Mouse (Mus musculus) urinary bladder, postnatal 25 days (tissue): ENCODE results near the gene Dnajb14.
"Not testable (repeated sequence)": the region's sequence is repeated elsewhere in the genome, so short reads cannot be mapped to it uniquely, and the experiment has no call there.

Experiments
- DNase-seq: peaks from one replicate; pipeline ENCODE4 v3.0.0; 2022; ENCODE audit warnings: low spot score

The Dnajb14 gene

DNA sequence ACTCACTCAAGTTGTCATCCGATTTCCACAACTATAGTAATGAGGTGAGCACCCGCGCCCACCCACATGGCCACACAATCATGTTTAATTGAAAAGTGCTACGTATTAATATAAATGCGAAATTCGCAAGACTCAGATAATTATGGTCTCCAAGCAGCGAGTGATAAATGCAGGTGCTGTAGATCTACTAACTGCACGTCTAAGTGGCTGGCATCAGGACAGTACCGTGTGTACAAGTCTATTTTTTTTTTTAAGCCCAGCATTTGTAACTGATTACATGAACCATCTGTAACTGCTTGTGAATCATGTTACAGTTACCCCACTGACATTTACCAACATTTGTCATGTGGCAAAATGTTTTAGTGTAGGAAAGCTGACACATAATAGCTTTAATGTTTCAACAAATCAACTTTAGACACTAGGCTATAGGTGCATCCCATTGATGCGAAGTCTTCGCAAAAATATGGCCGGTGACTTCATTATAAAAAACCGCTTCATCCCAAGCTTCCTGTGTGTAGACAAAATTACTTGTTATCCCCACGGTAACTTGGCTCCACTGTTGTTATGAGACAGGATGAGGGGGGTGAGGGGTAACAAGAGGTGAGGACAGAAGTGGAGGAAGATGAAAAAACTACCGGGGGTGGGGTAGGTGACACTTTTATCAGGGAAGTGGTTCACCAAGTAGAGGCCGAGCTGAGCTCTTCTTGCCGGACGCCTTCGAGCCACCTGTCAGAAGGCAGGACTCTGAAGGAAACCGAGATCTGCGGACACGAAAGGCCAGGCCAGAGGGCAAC is 3.9 kb upstream of the Dnajb14 start:
- DNase-seq, result no peak

DNA sequence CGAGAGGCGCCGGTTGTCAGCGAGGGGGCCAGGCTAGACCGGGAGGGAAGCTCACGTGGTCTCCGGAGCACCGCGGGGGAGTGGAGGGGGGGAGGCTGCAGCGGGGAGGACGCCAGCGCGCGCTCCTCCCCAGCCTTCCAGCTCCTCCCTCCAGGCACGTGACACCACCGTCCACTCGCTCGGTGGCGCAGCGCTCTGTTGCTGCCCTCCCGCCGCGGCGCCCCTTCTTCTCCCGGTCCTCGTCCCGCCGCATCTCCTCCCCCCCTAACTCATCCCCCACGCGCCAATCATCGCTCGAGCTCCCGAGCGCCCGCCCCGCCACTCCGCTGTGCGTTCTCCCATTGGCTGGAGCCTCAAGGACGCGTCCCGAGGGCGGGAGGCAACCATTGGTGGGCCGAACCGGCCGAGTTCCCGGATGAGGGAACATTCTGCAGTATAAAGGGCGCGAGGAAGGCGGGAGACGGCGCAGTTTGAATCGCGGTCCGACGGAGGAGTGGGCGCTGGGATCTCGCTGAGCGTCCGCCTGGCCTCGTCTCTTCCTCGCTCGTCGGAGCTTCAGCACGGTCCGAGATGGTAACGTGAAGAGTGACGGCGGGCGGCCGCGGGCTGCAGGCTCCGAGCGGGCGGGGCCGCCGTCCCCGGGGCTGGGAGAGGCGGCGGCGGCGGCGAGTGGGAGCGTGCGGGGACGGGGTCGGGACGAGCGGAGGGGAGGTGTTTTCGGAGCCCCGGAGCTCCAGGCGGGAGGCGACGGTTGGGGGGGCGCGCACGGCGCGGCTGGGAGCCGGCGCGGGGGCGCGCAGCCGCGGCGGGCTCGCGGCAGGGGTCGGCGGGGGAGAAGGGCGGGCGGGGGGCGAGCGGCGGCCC is 3.1 kb upstream of the Dnajb14 start, which contains the start of gene H2afz:
Gene H2afz (plus strand): TSS at position 364 of the 864 bp plus-strand sequence.
- peak; percentile 96 for DNase-seq

DNA sequence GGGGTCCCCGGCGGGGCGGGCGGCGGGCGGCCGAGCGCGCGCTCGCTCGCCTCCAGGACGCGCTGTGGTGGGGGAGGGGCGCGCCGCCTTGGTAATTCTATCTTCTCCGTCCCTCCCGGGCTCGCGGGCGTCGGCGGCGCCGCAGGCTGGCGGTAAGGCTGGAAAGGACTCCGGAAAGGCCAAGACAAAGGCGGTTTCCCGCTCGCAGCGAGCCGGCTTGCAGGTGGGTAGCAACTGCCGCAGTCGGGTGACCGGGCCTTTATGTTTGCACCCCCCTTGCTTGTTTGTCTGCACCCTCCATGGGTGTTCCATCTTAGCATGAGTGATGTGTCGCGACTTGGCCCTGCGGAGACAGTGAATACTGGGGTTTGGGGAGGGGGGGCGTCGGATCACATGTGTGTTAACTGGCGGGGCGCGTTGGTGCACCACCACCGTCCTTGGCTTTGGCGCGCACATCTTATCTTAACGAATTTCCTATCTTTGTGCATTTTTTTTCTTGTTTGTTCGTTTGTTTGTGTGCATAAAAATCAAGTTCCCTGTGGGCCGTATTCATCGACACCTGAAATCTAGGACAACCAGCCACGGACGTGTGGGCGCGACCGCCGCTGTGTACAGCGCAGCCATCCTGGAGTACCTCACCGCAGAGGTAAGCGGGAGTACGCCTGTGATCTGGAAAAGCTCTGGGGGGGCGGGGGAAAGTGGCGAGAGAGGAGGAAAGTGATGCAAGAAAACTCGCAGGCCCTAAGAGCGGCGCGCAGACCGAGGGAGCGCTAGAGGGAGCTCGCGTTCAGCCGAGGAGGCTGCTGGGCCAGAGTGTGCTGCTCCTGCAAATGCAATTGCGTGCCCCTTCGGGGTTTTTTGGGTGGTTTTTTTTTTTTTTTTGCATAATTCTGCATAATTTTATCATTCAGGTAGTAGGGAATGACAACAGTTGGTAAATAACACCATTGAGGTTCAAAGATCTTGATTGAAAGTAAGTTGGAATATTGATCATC is 2.2 kb upstream of the Dnajb14 start:
- peak; percentile 86 for DNase-seq

DNA sequence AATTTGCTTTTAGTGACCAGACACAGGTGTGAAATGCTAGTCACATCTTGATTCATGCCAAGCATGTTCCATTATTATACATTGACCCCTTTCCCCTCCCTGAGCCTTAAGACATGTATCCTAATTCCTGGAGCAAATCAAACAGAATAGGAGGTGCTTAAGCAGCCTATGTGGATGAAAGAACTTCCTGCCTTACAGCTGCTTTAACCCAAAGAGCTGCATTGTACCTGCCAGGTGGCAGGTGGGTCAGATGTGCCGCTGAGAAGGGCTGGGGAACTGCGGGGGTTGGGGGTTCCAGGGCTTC is 390 bp upstream of the Dnajb14 start:
- no peak for DNase-seq

DNA sequence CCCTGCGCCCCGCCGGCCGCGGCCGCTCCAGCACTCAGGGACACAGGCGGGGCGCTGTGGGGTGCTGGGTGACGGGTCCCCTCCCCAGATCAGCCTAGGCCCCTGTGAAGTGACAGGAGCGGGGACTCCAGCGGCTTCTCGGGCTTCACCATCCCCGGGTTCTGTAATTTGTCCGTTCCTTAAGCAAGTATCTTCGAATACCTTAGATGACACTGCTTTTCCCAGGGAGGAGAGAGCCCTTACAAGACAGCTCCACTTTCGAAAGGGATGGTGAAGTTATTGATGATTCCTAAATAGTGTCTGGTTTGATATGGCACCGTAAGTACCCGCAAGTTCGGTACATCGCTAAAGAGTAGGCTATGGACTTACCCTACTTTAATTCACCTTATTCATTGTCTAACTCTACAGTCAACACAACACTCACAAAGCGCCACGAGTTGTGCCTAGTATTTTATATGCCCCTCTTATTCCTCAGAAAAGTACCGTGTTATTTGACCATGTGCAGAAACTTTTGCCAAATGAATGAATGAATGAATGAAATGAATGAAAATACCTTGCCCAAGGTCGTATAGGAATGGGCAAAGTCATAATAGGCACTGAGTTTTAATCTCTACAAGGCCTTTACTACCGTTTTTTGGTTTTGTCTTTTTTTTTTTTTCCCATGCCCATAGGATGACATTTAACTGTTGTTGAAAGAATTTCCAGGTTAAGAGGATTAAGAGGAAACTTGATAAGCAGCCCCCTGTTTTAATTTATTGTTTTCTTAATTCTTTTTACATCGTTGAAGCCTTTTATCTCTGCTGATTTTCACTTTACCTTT is 829 bp downstream of the Dnajb14 start:
- DNase-seq, result no peak

DNA sequence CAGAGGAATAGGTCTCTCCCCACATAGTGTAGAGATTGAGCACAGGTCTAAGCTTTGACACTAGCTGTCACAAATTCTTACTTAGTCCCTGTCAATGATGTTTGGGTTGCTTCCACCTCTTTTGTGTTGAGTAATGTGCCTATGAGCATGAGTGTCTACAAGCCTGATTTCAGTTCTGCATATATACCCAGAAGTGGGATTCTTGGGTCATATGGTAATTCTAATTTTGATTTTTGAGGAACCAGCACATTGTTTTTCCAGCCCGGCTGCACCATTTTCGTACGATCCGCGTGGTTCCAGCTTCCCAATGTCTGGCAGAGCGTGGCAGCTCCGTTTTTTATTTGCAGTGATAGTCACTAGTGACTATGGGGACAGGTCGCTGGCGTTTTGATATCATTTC is 1.9 kb downstream of the Dnajb14 start:
- no peak for DNase-seq

DNA sequence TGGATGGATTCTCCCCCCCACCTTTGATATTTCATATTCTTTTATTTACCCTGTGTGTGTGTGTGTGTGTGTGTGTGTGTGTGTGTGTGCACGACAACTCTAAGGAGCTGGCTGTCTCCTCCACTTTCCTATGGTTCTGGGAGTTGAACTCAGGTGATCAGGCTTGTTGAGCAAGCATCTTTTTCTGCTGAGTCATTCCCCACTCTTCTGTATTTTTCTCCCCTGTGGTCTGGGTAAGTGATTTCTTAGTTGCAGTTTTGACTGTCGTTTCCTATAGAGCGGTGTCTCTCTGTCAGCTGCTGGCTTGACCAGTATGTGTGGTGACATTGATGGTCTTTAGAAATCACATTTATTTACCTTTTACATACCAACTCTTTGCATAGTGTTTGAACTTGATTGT is 11.8 kb downstream of the Dnajb14 start:
- DNase-seq, result no peak

DNA sequence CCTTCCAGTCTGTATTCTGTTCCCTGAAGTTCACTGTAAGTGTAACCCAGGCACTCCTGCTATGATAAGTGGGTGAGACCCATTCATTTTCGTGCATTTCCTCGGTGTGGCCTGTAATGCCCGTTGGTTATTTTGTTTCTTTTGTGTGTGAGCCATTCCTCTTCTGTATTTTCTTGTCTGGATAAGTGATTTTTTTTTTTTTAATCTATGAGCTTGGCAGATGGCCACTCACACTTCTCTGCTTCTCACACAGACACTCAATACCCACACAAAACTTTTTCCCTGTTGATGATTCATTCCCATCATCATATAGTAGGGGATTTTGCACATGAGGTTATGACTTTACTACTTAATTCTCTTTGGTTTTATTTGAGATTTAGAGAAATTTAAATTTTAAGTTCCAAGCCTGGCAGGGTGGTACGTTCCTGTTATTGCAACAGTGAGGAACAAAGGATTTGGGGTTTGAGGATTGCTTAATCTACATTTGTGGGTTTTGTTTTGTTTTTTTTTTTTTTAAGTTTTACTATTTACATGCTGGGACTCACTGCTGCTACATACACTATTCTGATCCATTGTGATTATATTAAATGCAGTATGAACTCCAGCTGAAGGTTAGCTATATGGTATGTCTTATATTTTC is 12.8 kb downstream of the Dnajb14 start:
- no peak for DNase-seq

- no peak for DNase-seq
These were observed 13.6 kb downstream of the Dnajb14 start for GRCm38 (mm10) chr3:137881093-137881492.

DNA sequence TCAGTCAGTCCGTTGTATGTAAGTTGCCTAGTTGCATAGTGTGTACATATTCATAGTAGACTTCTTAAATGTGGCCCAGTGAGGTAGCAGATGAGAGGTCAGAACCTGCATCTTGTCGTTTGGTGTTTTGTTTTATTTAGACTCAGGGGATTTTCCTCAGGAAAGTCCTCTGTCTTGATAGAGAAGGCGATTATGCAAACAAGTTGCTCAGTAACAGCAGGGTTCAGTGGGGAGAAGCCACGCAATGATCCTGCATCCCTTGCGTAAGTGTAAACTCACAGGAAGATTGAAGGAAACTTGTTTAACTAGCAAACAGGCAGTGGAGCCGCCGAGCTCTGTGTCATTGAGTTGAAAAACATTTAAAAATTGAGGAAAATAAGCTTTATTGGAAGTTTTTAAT is 20.5 kb downstream of the Dnajb14 start:
- DNase-seq, result no peak

DNA sequence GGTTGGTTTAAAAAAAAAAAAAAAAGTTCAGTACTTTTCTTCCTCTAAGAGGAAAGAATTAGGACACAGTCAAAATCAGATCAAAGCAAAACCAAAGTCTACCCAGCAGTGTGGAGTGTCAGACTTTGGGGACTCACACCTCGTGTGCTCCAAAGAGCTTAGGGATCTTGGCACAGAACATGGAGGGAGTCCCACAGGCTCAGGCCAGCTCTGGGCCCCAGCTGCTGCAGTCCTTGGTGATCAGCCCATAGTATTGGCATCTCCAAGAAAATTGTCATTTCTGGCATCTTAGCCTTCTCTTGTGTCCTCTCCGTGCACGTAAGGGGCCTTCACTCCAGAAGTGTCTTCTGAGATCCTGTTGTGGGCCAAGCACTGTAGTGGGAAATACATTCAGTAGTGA is 23.6 kb downstream of the Dnajb14 start:
- no peak for DNase-seq

GRCm38 (mm10) chr3:137892118-137892517 is 24.6 kb downstream of the Dnajb14 start:
- DNase-seq, result no peak

- DNase-seq, result no peak
These were observed 26.3 kb downstream of the Dnajb14 start for GRCm38 (mm10) chr3:137893789-137894188.

GRCm38 (mm10) chr3:137895196-137895595 is 27.7 kb downstream of the Dnajb14 start:
- no peak for DNase-seq

DNA sequence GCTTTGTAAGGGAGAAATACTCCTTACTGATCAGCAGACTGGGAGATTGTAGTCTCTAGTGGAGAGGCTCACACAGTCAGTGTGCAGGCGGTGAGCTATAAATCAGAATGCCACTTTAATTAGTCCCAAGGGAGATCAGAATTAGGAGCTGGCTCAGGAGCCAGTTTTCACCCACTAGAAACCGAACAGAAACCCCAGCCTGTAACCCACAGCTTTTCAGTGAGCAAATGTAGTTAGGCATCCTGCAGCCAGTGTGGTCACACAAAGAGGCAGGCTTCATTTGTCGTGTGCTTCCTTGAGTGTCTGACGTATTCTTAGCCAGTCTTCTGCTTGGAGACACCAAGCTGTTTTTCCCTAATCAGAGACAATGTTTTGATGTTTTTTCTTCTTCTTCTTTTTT is 28.9 kb downstream of the Dnajb14 start:
- no peak for DNase-seq

DNA sequence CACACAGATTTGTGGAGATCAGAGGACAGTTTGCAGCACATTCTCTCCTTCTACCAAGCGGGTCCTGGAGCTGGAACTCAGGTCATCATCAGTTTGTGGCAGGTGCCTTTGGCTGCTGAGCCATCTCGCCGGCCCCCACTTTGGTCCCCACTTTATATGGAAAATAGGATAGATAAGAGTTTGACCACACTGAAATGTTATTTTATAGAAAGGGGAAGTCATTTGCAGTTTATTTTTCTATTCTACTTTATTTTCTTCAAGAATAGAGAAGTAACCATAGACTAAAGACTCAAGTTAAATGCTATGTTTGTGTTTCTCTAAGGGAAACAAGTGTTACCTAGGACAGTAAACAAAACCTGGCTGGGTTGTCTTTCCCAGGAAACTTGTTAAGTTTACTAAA is 29.4 kb downstream of the Dnajb14 start:
- no peak for DNase-seq

- DNase-seq, result no peak
These were observed 30.2 kb downstream of the Dnajb14 start for GRCm38 (mm10) chr3:137897685-137898084.

DNA sequence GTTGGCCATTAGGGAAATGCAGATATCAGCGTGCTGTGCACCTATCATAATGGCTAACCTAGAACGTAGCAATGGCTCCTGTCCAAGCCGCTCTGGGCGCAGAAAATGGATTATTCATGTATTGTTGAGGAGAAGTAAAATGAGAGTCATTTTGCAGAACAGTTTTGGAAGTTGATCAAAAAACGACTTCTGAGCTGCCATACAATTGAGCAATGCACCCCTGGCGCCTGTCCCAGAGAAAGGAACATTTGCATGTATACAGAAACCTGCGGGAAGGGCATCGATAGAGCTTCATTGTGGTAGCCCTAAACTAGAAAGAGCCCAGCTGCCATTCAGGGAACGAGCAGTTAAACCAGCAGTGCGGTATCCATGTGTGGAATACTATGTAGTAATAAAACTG is 32.7 kb downstream of the Dnajb14 start:
- no peak for DNase-seq

- DNase-seq, result no peak
These were observed 45.6 kb downstream of the Dnajb14 start for GRCm38 (mm10) chr3:137913093-137913492.

GRCm38 (mm10) chr3:137914567-137914966 is 47.1 kb downstream of the Dnajb14 start:
- not testable (repeated sequence) for DNase-seq

DNA sequence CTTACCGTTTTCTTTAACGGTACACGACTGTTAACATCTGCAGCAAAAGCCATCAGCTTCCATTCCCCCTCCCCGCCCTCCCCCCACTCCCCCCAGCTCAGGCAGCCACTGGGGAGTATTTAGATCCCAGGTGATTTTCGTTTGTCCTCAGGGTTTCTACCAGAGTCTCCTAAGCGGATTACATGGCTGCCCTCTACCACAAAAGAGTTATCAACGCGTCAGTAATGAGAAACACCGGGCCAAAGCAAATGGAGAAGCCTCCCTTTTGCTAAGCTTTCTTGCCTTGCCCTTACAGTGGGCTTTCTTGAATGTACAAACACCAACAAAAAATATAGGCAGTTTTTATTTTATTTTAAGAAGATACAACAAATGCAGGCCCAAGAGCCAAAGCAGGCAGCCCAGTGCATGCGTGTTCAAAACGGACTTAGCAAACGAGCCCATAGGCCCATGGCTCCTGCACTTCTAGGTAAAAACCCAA is 50.3 kb downstream of the Dnajb14 start:
- DNase-seq, result no peak
